Mouse (Mus musculus): ENCODE measurements around the gene Tmem117. TPM values are rescaled to one million over a fixed set of nuclear protein-coding genes. Genes with fewer than 3 reads are reported as not detected.
A peak's percentile ranks its signal among the peaks of the same experiment; 100 is the strongest.

Tmem117 gene
- polyA plus RNA-seq, 1 experiment from 2014 or later: 3.1 TPM

DNA sequence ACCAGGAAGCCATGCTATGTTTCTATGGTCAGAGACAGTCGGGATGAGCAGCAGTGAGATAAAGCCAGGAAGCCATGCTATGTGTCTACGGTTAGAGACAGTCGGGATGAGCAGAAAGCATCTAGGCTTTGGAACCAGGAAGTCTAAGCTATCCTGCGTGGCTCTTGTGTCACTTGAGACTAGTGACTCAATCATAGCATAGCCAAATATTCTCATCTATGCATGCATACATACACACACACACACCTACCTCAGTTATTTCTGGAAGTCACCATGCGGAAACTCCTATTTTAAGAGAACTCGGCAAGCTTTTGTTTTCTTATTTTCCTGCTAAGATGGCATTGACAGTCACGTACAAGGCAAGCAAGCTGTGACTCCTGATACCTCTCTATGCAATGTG, 441.8 kb downstream of the Tmem117 start:
- DNase-seq (ENCODE audit: low spot score) (no peak), ATAC-seq (ENCODE audit: insufficient read depth, low FRiP score, low TSS enrichment) (no peak)
- H3K9ac ChIP-seq (ENCODE audit: low read length): no peak overlapping the region
- no peak overlapping the region for H3K4me2 ChIP-seq (ENCODE audit: low read depth)
- 93% methylated on average over 7 of the region's 7 CpGs for WGBS
- H3K9me3 ChIP-seq (ENCODE audit: control insufficient read depth, low read length): no peaks in the 10 kb centered on the region
- no peak overlapping the region for H3K4me3 ChIP-seq (ENCODE audit: low read depth, low read length)
- H3K36me3 ChIP-seq (ENCODE audit: control insufficient read depth, insufficient read depth, low read length): no peaks in the 10 kb centered on the region
- H3K4me1 ChIP-seq (ENCODE audit: control insufficient read depth, insufficient read depth, low read length): no peaks in the 10 kb centered on the region
- H3K27me3 ChIP-seq (ENCODE audit: control insufficient read depth, insufficient read depth, low read length): no peaks in the 10 kb centered on the region
- H3K27ac ChIP-seq (ENCODE audit: low read depth, low read length): no peak overlapping the region

DNA sequence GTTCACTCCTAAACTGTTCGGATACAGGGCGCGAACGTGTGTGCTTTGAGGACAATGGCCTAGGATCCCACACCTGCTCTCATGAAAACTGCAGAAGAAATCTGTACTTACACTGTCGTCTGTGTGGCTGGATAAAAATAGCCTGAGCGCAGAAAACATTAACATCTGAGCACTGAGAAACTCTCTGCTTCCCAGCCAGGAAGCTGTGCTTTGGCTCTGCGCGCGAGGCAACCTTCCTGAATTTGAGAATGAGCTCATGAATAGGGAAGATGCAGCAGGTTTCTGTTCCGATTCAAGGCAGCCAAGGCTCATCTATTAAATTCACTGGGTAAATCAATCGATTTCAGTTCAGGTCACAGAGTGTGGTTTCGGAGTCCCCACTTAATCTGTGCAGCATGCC, 446.3 kb downstream of the Tmem117 start:
- Histone ChIP-seq H3K36me3 (ENCODE audit: control insufficient read depth, insufficient read depth, low read length) (no peaks in the 10 kb centered on the region), H3K27ac (ENCODE audit: low read depth, low read length) (no peak overlapping the region), H3K4me3 (ENCODE audit: low read depth, low read length) (no peak overlapping the region), H3K9ac (ENCODE audit: low read length) (no peak overlapping the region), H3K4me2 (ENCODE audit: low read depth) (no peak overlapping the region), H3K4me1 (ENCODE audit: control insufficient read depth, insufficient read depth, low read length) (no peaks in the 10 kb centered on the region), H3K9me3 (ENCODE audit: control insufficient read depth, low read length) (no peaks in the 10 kb centered on the region), H3K27me3 (ENCODE audit: control insufficient read depth, insufficient read depth, low read length) (no peaks in the 10 kb centered on the region)
- 81% methylated on average over 12 of the region's 12 CpGs for WGBS
- ATAC-seq (ENCODE audit: insufficient read depth, low FRiP score, low TSS enrichment) (no peak), DNase-seq (ENCODE audit: low spot score) (no peak)

DNA sequence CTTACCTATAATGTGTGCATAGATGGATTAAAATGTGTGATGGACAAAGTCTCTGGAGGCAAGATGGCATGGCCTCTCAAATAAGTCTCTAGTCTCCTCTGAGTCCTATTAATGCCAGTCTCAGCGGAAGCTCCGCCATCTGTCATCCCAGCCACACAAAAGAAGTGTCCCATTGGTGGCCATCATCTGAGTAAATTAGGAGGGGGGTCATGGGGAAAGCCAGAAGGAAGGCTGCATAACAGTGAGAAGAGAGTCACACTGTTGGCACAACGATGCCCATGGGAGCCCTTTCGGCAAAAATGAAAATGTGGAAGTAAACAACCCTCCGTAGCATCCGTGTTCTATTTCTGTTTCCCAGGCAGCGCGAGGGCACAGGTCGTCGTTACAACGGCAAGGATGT, 452.6 kb downstream of the Tmem117 start:
- DNase-seq (ENCODE audit: low spot score) (peak; percentile 49), ATAC-seq (ENCODE audit: insufficient read depth, low FRiP score, low TSS enrichment) (peak; percentile 35)
- no peaks in the 10 kb centered on the region for H3K9me3 ChIP-seq (ENCODE audit: control insufficient read depth, low read length)
- H3K4me1 ChIP-seq (ENCODE audit: control insufficient read depth, insufficient read depth, low read length): no peaks in the 10 kb centered on the region
- H3K9ac ChIP-seq (ENCODE audit: low read length): no peak overlapping the region
- WGBS: 71% methylated on average over 11 of the region's 11 CpGs
- H3K36me3 ChIP-seq (ENCODE audit: control insufficient read depth, insufficient read depth, low read length): no peaks in the 10 kb centered on the region
- no peak overlapping the region for H3K4me2 ChIP-seq (ENCODE audit: low read depth)
- H3K27me3 ChIP-seq (ENCODE audit: control insufficient read depth, insufficient read depth, low read length): no peaks in the 10 kb centered on the region
- H3K4me3 ChIP-seq (ENCODE audit: low read depth, low read length): no peak overlapping the region
- no peak overlapping the region for H3K27ac ChIP-seq (ENCODE audit: low read depth, low read length)

DNA sequence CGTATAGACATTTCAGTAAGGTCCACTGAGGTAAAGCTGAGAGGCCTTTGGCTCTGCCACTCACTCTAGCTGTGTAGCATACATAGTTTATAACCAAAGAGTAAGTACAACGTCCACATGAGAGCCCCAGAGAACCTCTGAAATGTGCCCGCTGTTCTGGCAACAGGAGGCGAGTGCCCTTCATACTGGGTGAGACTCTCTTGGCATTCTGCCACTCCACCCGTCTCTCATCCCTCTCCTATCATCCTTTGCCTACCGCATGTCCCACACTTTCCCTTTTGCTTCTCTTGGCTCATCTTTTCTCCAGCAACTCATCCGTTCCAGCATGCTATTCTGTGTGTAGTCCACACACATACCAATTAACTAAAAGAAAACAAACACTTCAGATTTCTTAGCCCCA, 456.9 kb downstream of the Tmem117 start:
- no peaks in the 10 kb centered on the region for H3K4me1 ChIP-seq (ENCODE audit: control insufficient read depth, insufficient read depth, low read length)
- H3K9me3 ChIP-seq (ENCODE audit: control insufficient read depth, low read length): no peaks in the 10 kb centered on the region
- no peak overlapping the region for H3K4me3 ChIP-seq (ENCODE audit: low read depth, low read length)
- DNase-seq (ENCODE audit: low spot score) (no peak), ATAC-seq (ENCODE audit: insufficient read depth, low FRiP score, low TSS enrichment) (no peak)
- no peak overlapping the region for H3K4me2 ChIP-seq (ENCODE audit: low read depth)
- H3K27me3 ChIP-seq (ENCODE audit: control insufficient read depth, insufficient read depth, low read length): no peaks in the 10 kb centered on the region
- no peak overlapping the region for H3K27ac ChIP-seq (ENCODE audit: low read depth, low read length)
- WGBS: 93% methylated on average over 7 of the region's 7 CpGs
- H3K9ac ChIP-seq (ENCODE audit: low read length): no peak overlapping the region
- no peaks in the 10 kb centered on the region for H3K36me3 ChIP-seq (ENCODE audit: control insufficient read depth, insufficient read depth, low read length)

DNA sequence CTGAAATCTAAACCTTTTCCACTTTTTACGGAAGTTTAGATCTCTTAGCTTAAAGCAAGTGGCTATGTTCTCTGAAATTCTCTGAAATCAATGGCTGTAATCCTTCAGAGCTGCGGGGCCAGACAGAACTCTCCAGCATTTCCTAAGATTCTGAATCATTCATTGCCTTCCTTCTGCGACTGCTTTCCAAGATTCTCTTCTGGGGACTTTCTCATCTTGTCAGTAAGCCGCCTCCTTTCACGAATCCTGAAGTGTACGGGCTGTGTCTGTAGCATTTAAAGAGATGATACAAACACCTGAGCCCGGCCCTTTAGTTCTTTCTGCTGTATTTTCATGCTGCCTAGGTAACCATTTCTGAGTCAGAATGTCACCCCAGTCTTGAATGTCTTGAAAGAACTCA, 471.1 kb downstream of the Tmem117 start:
- no peaks in the 10 kb centered on the region for H3K9me3 ChIP-seq (ENCODE audit: control insufficient read depth, low read length)
- no peak for ATAC-seq (ENCODE audit: insufficient read depth, low FRiP score, low TSS enrichment)
- H3K9ac ChIP-seq (ENCODE audit: low read length): no peak overlapping the region
- H3K4me3 ChIP-seq (ENCODE audit: low read depth, low read length): no peak overlapping the region
- H3K4me2 ChIP-seq (ENCODE audit: low read depth): no peak overlapping the region
- no peaks in the 10 kb centered on the region for H3K36me3 ChIP-seq (ENCODE audit: control insufficient read depth, insufficient read depth, low read length)
- no peaks in the 10 kb centered on the region for H3K4me1 ChIP-seq (ENCODE audit: control insufficient read depth, insufficient read depth, low read length)
- H3K27ac ChIP-seq (ENCODE audit: low read depth, low read length): no peak overlapping the region
- H3K27me3 ChIP-seq (ENCODE audit: control insufficient read depth, insufficient read depth, low read length): no peaks in the 10 kb centered on the region
- no peak for DNase-seq (ENCODE audit: low spot score)
- 84% methylated on average over 7 of the region's 7 CpGs for WGBS

DNA sequence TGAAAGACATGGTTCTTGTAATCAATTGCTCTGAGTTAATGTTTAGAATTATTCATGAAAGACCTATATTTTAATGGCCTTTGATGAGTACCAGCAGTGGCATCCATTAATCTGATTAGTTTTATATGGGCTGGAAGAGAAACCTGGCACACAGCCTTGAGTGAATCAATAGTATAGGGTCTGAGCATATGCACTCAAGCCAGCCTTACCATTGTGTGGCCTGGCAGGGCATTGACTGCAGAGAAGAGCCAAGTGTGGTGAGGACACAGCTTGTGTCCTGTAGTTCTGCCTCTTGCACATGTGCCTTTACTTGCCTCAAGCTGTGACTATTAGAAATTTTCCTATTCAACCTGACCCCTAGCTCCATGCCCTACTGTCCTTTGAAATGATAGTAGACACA, 472.5 kb downstream of the Tmem117 start:
- no peak for DNase-seq (ENCODE audit: low spot score)
- Histone ChIP-seq H3K4me2 (ENCODE audit: low read depth) (no peak overlapping the region), H3K9me3 (ENCODE audit: control insufficient read depth, low read length) (no peaks in the 10 kb centered on the region), H3K4me3 (ENCODE audit: low read depth, low read length) (no peak overlapping the region), H3K27ac (ENCODE audit: low read depth, low read length) (no peak overlapping the region), H3K4me1 (ENCODE audit: control insufficient read depth, insufficient read depth, low read length) (no peaks in the 10 kb centered on the region), H3K9ac (ENCODE audit: low read length) (no peak overlapping the region), H3K27me3 (ENCODE audit: control insufficient read depth, insufficient read depth, low read length) (no peaks in the 10 kb centered on the region), H3K36me3 (ENCODE audit: control insufficient read depth, insufficient read depth, low read length) (no peaks in the 10 kb centered on the region)
- ATAC-seq (ENCODE audit: insufficient read depth, low FRiP score, low TSS enrichment): no peak

DNA sequence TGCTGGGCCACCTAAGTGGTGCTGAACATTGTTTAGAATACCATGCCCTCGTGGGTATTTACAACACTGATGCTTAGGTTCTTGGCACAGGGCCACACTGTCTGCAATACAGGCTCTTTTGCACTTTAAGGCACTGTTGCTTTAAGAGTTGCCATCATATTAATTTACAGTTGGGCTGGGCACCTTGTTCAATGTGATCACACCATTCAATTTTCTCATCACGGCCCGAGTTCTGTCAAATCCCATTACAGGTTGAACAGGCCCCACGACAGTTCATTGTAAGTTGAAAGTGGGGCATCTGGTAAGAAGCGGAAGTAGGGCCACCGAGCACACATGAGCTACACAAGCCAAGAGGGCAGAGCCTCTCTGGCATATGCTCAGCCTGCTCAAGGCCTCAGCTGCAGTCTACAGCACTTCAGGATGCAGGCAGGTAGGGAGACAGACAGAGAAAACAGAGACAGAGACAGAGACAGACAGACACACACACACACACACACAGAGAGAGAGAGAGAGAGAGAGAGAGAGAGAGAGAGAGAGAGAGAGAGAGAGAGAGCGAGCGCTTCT, 478.3 kb downstream of the Tmem117 start:
- 76% methylated on average over 8 of the region's 8 CpGs for WGBS
- H3K9me3 ChIP-seq (ENCODE audit: control insufficient read depth, low read length): no peaks in the 10 kb centered on the region
- no peak overlapping the region for H3K27ac ChIP-seq (ENCODE audit: low read depth, low read length)
- H3K4me3 ChIP-seq (ENCODE audit: low read depth, low read length): no peak overlapping the region
- H3K36me3 ChIP-seq (ENCODE audit: control insufficient read depth, insufficient read depth, low read length): no peaks in the 10 kb centered on the region
- H3K27me3 ChIP-seq (ENCODE audit: control insufficient read depth, insufficient read depth, low read length): no peaks in the 10 kb centered on the region
- no peak overlapping the region for H3K9ac ChIP-seq (ENCODE audit: low read length)
- no peak overlapping the region for H3K4me2 ChIP-seq (ENCODE audit: low read depth)
- H3K4me1 ChIP-seq (ENCODE audit: control insufficient read depth, insufficient read depth, low read length): no peaks in the 10 kb centered on the region
- ATAC-seq (ENCODE audit: insufficient read depth, low FRiP score, low TSS enrichment): no peak
- no peak for DNase-seq (ENCODE audit: low spot score)

DNA sequence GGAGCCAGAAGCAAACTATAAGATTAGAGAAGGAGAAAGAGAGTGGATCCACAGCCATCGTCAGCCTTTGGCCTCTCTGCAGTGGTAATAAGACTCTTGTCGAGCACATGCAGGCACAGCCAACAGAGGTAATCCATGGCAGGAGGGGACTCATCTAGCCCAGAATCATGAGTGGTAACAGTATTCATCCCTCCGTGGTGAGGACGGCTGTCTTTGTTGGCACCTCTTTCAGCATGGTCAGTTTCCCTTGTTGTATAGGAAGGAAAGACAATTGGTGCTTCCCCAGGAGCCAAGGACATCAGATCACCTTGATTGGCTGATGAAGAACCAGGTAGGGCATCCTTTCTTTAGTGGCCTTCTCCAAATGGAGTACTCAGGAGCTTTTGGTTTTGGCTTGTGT, 479.6 kb downstream of the Tmem117 start:
- no peaks in the 10 kb centered on the region for H3K4me1 ChIP-seq (ENCODE audit: control insufficient read depth, insufficient read depth, low read length)
- H3K27ac ChIP-seq (ENCODE audit: low read depth, low read length): no peak overlapping the region
- ATAC-seq (ENCODE audit: insufficient read depth, low FRiP score, low TSS enrichment) (no peak), DNase-seq (ENCODE audit: low spot score) (no peak)
- H3K9ac ChIP-seq (ENCODE audit: low read length): no peak overlapping the region
- no peak overlapping the region for H3K4me3 ChIP-seq (ENCODE audit: low read depth, low read length)
- H3K36me3 ChIP-seq (ENCODE audit: control insufficient read depth, insufficient read depth, low read length): no peaks in the 10 kb centered on the region
- 89% methylated on average over 4 of the region's 4 CpGs for WGBS
- no peaks in the 10 kb centered on the region for H3K27me3 ChIP-seq (ENCODE audit: control insufficient read depth, insufficient read depth, low read length)
- no peak overlapping the region for H3K4me2 ChIP-seq (ENCODE audit: low read depth)
- no peaks in the 10 kb centered on the region for H3K9me3 ChIP-seq (ENCODE audit: control insufficient read depth, low read length)

DNA sequence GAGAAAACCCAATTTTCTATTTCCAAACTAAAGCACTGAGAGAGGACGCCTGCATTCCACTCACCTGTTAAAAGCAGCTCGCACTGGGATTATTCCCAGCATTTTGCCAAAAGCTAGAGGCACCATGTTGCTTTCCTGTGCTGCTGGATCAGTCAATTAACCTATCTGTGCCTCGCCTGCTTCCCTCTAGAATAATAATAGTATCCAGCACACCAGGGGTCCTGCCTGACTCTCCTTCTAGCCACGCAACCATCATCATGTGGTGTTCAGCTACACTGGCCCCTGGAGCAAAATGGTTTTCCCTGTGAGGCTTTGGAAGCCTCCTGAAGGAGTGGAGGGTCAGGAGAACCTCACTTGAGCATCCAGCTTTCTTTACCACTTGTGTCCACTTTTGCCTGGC, 502.4 kb downstream of the Tmem117 start:
- no peak overlapping the region for H3K4me3 ChIP-seq (ENCODE audit: low read depth, low read length)
- DNase-seq (ENCODE audit: low spot score) (no peak), ATAC-seq (ENCODE audit: insufficient read depth, low FRiP score, low TSS enrichment) (no peak)
- WGBS: 72% methylated on average over 4 of the region's 4 CpGs
- H3K9me3 ChIP-seq (ENCODE audit: control insufficient read depth, low read length): no peaks in the 10 kb centered on the region
- no peak overlapping the region for H3K27ac ChIP-seq (ENCODE audit: low read depth, low read length)
- no peaks in the 10 kb centered on the region for H3K27me3 ChIP-seq (ENCODE audit: control insufficient read depth, insufficient read depth, low read length)
- H3K4me1 ChIP-seq (ENCODE audit: control insufficient read depth, insufficient read depth, low read length): no peaks in the 10 kb centered on the region
- no peaks in the 10 kb centered on the region for H3K36me3 ChIP-seq (ENCODE audit: control insufficient read depth, insufficient read depth, low read length)
- H3K4me2 ChIP-seq (ENCODE audit: low read depth): no peak overlapping the region
- no peak overlapping the region for H3K9ac ChIP-seq (ENCODE audit: low read length)
